In the genomic region with DNA sequence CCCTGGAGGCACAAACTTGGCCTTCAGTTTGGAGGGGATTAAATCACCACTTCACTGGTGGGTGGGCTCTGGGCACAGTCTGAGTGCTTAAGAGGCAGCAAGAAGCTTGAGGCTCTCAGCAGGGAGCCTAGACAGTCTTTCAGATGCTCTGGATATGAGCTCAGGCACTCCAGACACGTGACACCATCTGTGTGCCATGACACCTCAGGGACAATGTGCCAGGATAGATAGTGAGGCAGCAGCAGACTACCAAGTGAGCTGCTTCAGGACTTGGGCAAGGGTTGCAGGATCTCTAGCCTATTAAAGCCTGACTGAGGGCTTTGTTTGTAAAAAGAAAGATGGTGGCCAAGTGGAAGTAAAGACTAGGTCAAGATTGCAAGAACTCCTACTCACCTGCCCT, we compare ENCODE assay signal across 22 mouse cellular contexts. TPM values are rescaled to one million over a fixed set of nuclear protein-coding genes. Genes with fewer than 3 reads are reported as not detected.
A peak's percentile ranks its signal among the peaks of the same experiment; 100 is the strongest.
DNase-seq lines count a peak whose midpoint lies in the region; ATAC-seq lines count a peak whose summit lies in the region.
"Had no signal": no experiment of that assay in that cellular context is flagged by ENCODE, and none has a peak within 500 bp of the region (broad histone marks: within the 10 kb centered on the region; RNA-seq: fewer than 3 reads in every experiment).

No protein-coding gene starts in this region.

- peaks cover 2% of the 10 kb centered on the region for H3K4me1 ChIP-seq in midbrain, embryonic 11.5 days (ENCODE audit: control insufficient read depth, insufficient read depth, low read length)
- H3K4me1 ChIP-seq in midbrain, embryonic 10.5 days: peaks cover 18% of the 10 kb centered on the region

- no peak overlapping the region for H3K4me2 ChIP-seq in midbrain, embryonic 11.5 days
- H3K4me2 ChIP-seq: forebrain, embryonic 15.5 days; heart, embryonic 11.5 days; heart, embryonic 15.5 days; hindbrain, embryonic 13.5 days had no signal

- H3K4me3 ChIP-seq in midbrain, embryonic 11.5 days (ENCODE audit: low read depth, low read length): no peak overlapping the region
- no peak overlapping the region for H3K4me3 ChIP-seq in midbrain, embryonic 10.5 days
- H3K4me3 ChIP-seq: embryonic facial prominence, embryonic 10.5 days; erythroblast, embryonic 14.5 days; forebrain, embryonic 15.5 days; heart, embryonic 15.5 days; hindbrain, embryonic 13.5 days had no signal

- H3K36me3 ChIP-seq in midbrain, embryonic 11.5 days (ENCODE audit: control insufficient read depth, insufficient read depth, low read length): no peaks in the 10 kb centered on the region
- H3K36me3 ChIP-seq in midbrain, embryonic 10.5 days: no peaks in the 10 kb centered on the region
- H3K36me3 ChIP-seq: embryonic facial prominence, embryonic 10.5 days; forebrain, embryonic 15.5 days; heart, embryonic 15.5 days; hindbrain, embryonic 13.5 days had no signal

- 43% methylated on average over 1 of the region's 1 CpGs for WGBS in midbrain, embryonic 11.5 days
- 38% methylated on average over 1 of the region's 1 CpGs for WGBS in midbrain, embryonic 10.5 days

- ATAC-seq in midbrain, embryonic 11.5 days (ENCODE audit: low FRiP score): no peak
- ATAC-seq in megakaryocyte progenitor cell, adult 5-6 weeks (replicated peaks; ENCODE audit: poor library complexity): peak; percentile 88
- ATAC-seq: forebrain, embryonic 15.5 days; hindbrain, postnatal 0 days had no signal

- no peaks in the 10 kb centered on the region for H3K27me3 ChIP-seq in midbrain, embryonic 11.5 days (ENCODE audit: control insufficient read depth, insufficient read depth, low read length)
- no peaks in the 10 kb centered on the region for H3K27me3 ChIP-seq in midbrain, embryonic 10.5 days (ENCODE audit: low read depth, poor library complexity, severe bottlenecking)
- H3K27me3 ChIP-seq: CH12.LX; forebrain, embryonic 15.5 days; heart, embryonic 15.5 days; hindbrain, embryonic 13.5 days had no signal

- no peaks in the 10 kb centered on the region for H3K9me3 ChIP-seq in midbrain, embryonic 11.5 days (ENCODE audit: control insufficient read depth, low read length)
- no peaks in the 10 kb centered on the region for H3K9me3 ChIP-seq in midbrain, embryonic 10.5 days (replicated peaks)
- H3K9me3 ChIP-seq: embryonic facial prominence, embryonic 10.5 days; forebrain, embryonic 15.5 days; heart, embryonic 15.5 days; hindbrain, embryonic 13.5 days had no signal

- no peak overlapping the region for H3K27ac ChIP-seq in midbrain, embryonic 11.5 days (ENCODE audit: low read depth, low read length)
- H3K27ac ChIP-seq in midbrain, embryonic 10.5 days (replicated peaks): no peak overlapping the region
- H3K27ac ChIP-seq: embryonic facial prominence, embryonic 10.5 days; forebrain, embryonic 15.5 days; heart, embryonic 15.5 days; hindbrain, embryonic 13.5 days; hindbrain, postnatal 0 days had no signal

- H3K9ac ChIP-seq in midbrain, embryonic 11.5 days (ENCODE audit: low read length): no peak overlapping the region
- H3K9ac ChIP-seq: forebrain, embryonic 15.5 days; heart, embryonic 15.5 days; hindbrain, embryonic 13.5 days had no signal

- DNase-seq in midbrain, embryonic 11.5 days (ENCODE audit: low spot score, missing footprints): peak; percentile 49
- DNase-seq in midbrain, embryonic 10.5 days (ENCODE audit: low spot score): no peak
- DNase-seq in c-Kit-positive CD71-positive TER-119-positive erythroid progenitor cells, embryonic 14.5 days (ENCODE audit: low spot score): peak; percentile 15
- DNase-seq in left cerebral cortex, adult 18-20 months (ENCODE audit: low spot score in 2 of 2): no peak
- DNase-seq in ovary, postnatal 36 days (ENCODE audit: low spot score): no peak
- DNase-seq: adrenal gland, adult 2 months; adrenal gland, postnatal 36 days; cerebellum, adult 18-20 months; cerebellum, adult 9-11 months; cerebellum, postnatal 36 days; gastrocnemius, postnatal 36 days; heart, adult 11 months; heart, postnatal 14 days had no signal

RNA-seq across cellular contexts. Expression of gene Rrm2, which starts 36.3 kb away (rescaled TPM):
- 542 and 553 TPM in 2 replicates for polyA plus RNA-seq in midbrain, embryonic 11.5 days (2014; fragmentation: Nextera tagmentation; extraction: Ambion mirVana)
- polyA plus RNA-seq in midbrain, embryonic 10.5 days (2016; fragmentation: Nextera tagmentation; extraction: Ambion mirVana): 732 and 813 TPM in 2 replicates
- 176 and 181 TPM in 2 replicates for total RNA-seq in megakaryocyte progenitor cell, adult 5-6 weeks (2015)
- total RNA-seq in megakaryocyte progenitor cell, adult 5-6 weeks (2017): 149 and 153 TPM in 2 replicates
- 1 to 10 TPM; 1.2 to 1.4 TPM for total RNA-seq in left cerebral cortex, adult 18-20 months (2021)

Comparison
In these comparisons a context has a peak if more than half of its experiments do, and no peak if none do; other contexts are left out.
1. DNase-seq: peak in midbrain, embryonic 11.5 days (single experiment) and c-Kit-positive CD71-positive TER-119-positive erythroid progenitor cells, embryonic 14.5 days (single experiment); none in midbrain, embryonic 10.5 days (single experiment), left cerebral cortex, adult 18-20 months (0 of 2) and ovary, postnatal 36 days (single experiment).
2. RNA of gene Rrm2, which starts 36.3 kb away (total RNA-seq): 149 to 181 TPM in megakaryocyte progenitor cell, adult 5-6 weeks; 1.2 to 1.4 TPM in left cerebral cortex, adult 18-20 months; every median in the first group is over 10 times any median in the second.